Mouse (Mus musculus): ENCODE measurements at regions not wholly inside any gene's neighbourhood (a gene's known extent, or its start where the extent isn't known, plus 50 kb on each side); places are given as distances from the start of the nearest gene placed in this dataset.

DNA sequence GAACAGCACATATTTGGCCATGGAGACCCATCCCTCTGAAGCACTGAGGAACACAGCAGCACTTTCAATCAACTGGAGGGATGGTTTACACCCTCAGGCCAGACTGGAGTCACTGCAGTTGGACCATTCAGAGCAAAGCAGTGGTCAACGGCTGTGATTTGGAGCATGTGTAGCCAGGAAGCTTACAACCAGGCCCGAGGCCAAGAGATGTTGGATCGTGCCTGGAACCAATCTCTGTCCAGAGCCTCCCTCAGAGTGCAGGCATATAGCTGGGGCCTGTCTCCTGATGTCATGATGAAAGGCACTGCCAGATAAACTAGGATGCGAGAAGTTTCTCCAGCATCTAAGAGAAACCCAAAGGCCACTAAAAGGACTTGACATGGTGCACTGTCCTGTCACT is 98.7 kb upstream of the Api5 start:
- TF ChIP-seq CTCF (IDR thresholded peaks at IDR 0.05; ENCODE audit: borderline replicate concordance, insufficient read depth, low read depth, low read length) (no peak), POLR2A (IDR thresholded peaks at IDR 0.05; ENCODE audit: borderline replicate concordance, insufficient read depth, low read length) (no peak)
